Mouse (Mus musculus) brain, embryonic 14.5 days (tissue): ENCODE results near the gene Kcnd3.

Experiments used
- CTCF ChIP-seq: fragments of 200-500 bp; IDR thresholded peaks from 2 replicates; pipeline ENCODE4 v1.5.1; 2012; ENCODE audit warnings: inconsistent platforms, mild to moderate bottlenecking, moderate library complexity, borderline replicate concordance; ENCODE audit not compliant: insufficient read depth, insufficient read length; ENCODE audit errors: extremely low read depth
- POLR2A ChIP-seq: fragments of 200-500 bp; IDR thresholded peaks from 2 replicates; pipeline ENCODE4 v1.6.1; 2012; ENCODE audit warnings: mild to moderate bottlenecking, inconsistent platforms, borderline replicate concordance; ENCODE audit not compliant: poor library complexity, insufficient read depth, insufficient read length, severe bottlenecking; ENCODE audit errors: extremely low read depth

- TF ChIP-seq CTCF (no peak), POLR2A (no peak)
Measured at GRCm38 (mm10) chr3:105602966-105603365, 150.8 kb downstream of the Kcnd3 start.
